Mouse (Mus musculus): ENCODE results near the gene C2cd3. TPM values are rescaled to one million over a fixed set of nuclear protein-coding genes. Genes with fewer than 3 reads are reported as not detected.

C2cd3 gene
- total and polyA plus RNA-seq, 3 experiments: 8.5 to 23.5 TPM; not detected in 1

- no peak for TF ChIP-seq MAX (IDR thresholded peaks at IDR 0.05; ENCODE audit: low read length)
- TF ChIP-seq E2F4 (IDR thresholded peaks at IDR 0.05; ENCODE audit: borderline replicate concordance, low read depth, low read length): no peak
- peak; percentile 1 for TF ChIP-seq SIN3A (IDR thresholded peaks at IDR 0.05; ENCODE audit: low read length)
- TF ChIP-seq MYB (IDR thresholded peaks at IDR 0.05; ENCODE audit: low read depth, low read length): no peak
- no peak for TF ChIP-seq RCOR1 (IDR thresholded peaks at IDR 0.05; ENCODE audit: low read depth, low read length)
- no peak for TF ChIP-seq ZKSCAN1 (IDR thresholded peaks at IDR 0.05; ENCODE audit: low read depth, low read length)
- no peak for TF ChIP-seq UBTF (IDR thresholded peaks at IDR 0.05; ENCODE audit: borderline replicate concordance, insufficient read depth, low read depth, low read length)
Observed at GRCm38 (mm10) chr7:100493117-100493483, 121.1 kb downstream of the C2cd3 start, which contains the start of gene Ucp2 (continued).

- H3K9ac ChIP-seq (ENCODE audit: control insufficient read depth, low read depth, low read length, poor library complexity, severe bottlenecking): peak overlapping the region; percentile 80
- H3K79me2 ChIP-seq (ENCODE audit: control insufficient read depth, insufficient read depth, low read length, poor library complexity): peaks cover 37% of the 10 kb centered on the region
- peak overlapping the region; percentile 90 for H3K27ac ChIP-seq (ENCODE audit: control insufficient read depth, low read depth, low read length)
- DNase-seq (ENCODE audit: low read depth, low spot score): peak; percentile 95
- no peaks in the 10 kb centered on the region for H3K27me3 ChIP-seq (ENCODE audit: control insufficient read depth in 1 of 2, insufficient read depth in 2 of 2, low read length in 2 of 2)
- H3K9me3 ChIP-seq (replicated peaks; ENCODE audit: insufficient read depth, low read length): no peaks in the 10 kb centered on the region
- H3K4me3 ChIP-seq (ENCODE audit: control insufficient read depth in 1 of 2, insufficient read depth in 1 of 2, low read depth in 2 of 2, low read length in 2 of 2): peak overlapping the region; percentile 69 to 83
- peaks cover 3 to 12% of the 10 kb centered on the region in 2 experiments; a peak in 3 of 4 replicates for H3K4me1 ChIP-seq (ENCODE audit: control insufficient read depth in 1 of 2, insufficient read depth in 2 of 2, low read length in 2 of 2)
- peaks cover 0 to 11% of the 10 kb centered on the region in 2 experiments; a peak in 3 of 4 replicates for H3K36me3 ChIP-seq (ENCODE audit: control insufficient read depth in 1 of 2, insufficient read depth in 2 of 2, low read length in 2 of 2)
- no peak for TF ChIP-seq JUND (IDR thresholded peaks at IDR 0.05; ENCODE audit: low read depth, low read length)
- TF ChIP-seq UBTF (IDR thresholded peaks at IDR 0.05; ENCODE audit: borderline replicate concordance, insufficient read depth, low read depth, low read length): no peak
- no peak; the same call in 1 of the 2 replicates for TF ChIP-seq POLR2AphosphoS2 (IDR thresholded peaks at IDR 0.05; ENCODE audit: low read length)
- TF ChIP-seq NELFE (IDR thresholded peaks at IDR 0.05; ENCODE audit: low read depth, low read length): no peak
- TF ChIP-seq USF1 (IDR thresholded peaks at IDR 0.05; ENCODE audit: low read depth, low read length): peak; percentile 38; the same call in 1 of the 2 replicates
- TF ChIP-seq MAZ (IDR thresholded peaks at IDR 0.05; ENCODE audit: low read depth, low read length): no peak
- peak; percentile 89 for TF ChIP-seq MXI1 (IDR thresholded peaks at IDR 0.05; ENCODE audit: low read depth, low read length)
- TF ChIP-seq MYC (IDR thresholded peaks at IDR 0.05; ENCODE audit: low read depth, low read length): peak; percentile 76; the same call in 1 of the 2 replicates
- TF ChIP-seq CHD2 (IDR thresholded peaks at IDR 0.05; ENCODE audit: low read length): no peak; the same call in 1 of the 2 replicates
- TF ChIP-seq ETS1 (IDR thresholded peaks at IDR 0.05; ENCODE audit: low read depth, low read length): peak; percentile 90
- no peak for TF ChIP-seq USF2 (IDR thresholded peaks at IDR 0.05; ENCODE audit: borderline replicate concordance in 1 of 2, insufficient read depth in 1 of 2, low read depth in 1 of 2, low read length in 2 of 2)
- TF ChIP-seq TBP (IDR thresholded peaks at IDR 0.05; ENCODE audit: low read depth, low read length): no peak; the same call in none of the 2 replicates
- no peak for TF ChIP-seq RCOR1 (IDR thresholded peaks at IDR 0.05; ENCODE audit: low read depth, low read length)
- TF ChIP-seq RAD21 (IDR thresholded peaks at IDR 0.05; ENCODE audit: low read depth, low read length): no peak
- TF ChIP-seq BHLHE40 (IDR thresholded peaks at IDR 0.05; ENCODE audit: borderline replicate concordance, low read depth, low read length): no peak
- TF ChIP-seq SIN3A (IDR thresholded peaks at IDR 0.05; ENCODE audit: low read length): no peak; the same call in none of the 2 replicates
- TF ChIP-seq CTCF (IDR thresholded peaks at IDR 0.05 in 2 of 3, conservative IDR thresholded peaks at IDR 0.05 in 1 of 3; ENCODE audit: control insufficient read depth in 1 of 3, insufficient read depth in 1 of 3, low read depth in 2 of 3, low read length in 3 of 3, poor library complexity in 1 of 3, severe bottlenecking in 1 of 3): no peak
- TF ChIP-seq CHD1 (IDR thresholded peaks at IDR 0.05; ENCODE audit: low read depth, low read length): peak; percentile 47; the same call in 1 of the 2 replicates
- TF ChIP-seq NRF1 (IDR thresholded peaks at IDR 0.05; ENCODE audit: insufficient read depth, low read depth, low read length, poor library complexity, severe bottlenecking): no peak
- peak in 1 of 2 experiments; percentile 50; a peak in 1 of 4 replicates for TF ChIP-seq POLR2A (IDR thresholded peaks at IDR 0.05; ENCODE audit: control insufficient read depth in 1 of 2, insufficient read depth in 1 of 2, low read depth in 1 of 2, low read length in 2 of 2, poor library complexity in 1 of 2)
- TF ChIP-seq POLR2AphosphoS5 (IDR thresholded peaks at IDR 0.05; ENCODE audit: borderline replicate concordance, low read depth, low read length): no peak
- TF ChIP-seq TCF12 (IDR thresholded peaks at IDR 0.05; ENCODE audit: low read depth, low read length): peak; percentile 24; the same call in 1 of the 2 replicates
- TF ChIP-seq TAL1 (IDR thresholded peaks at IDR 0.05; ENCODE audit: low read length): no peak
- TF ChIP-seq MAX (IDR thresholded peaks at IDR 0.05; ENCODE audit: low read length): 0 out of 2 replicates have a peak, but pooled peaks have one; percentile 61
- TF ChIP-seq ZKSCAN1 (IDR thresholded peaks at IDR 0.05; ENCODE audit: low read depth, low read length): no peak
- TF ChIP-seq MAFK (IDR thresholded peaks at IDR 0.05; ENCODE audit: borderline replicate concordance, low read depth, low read length): peak; percentile 73; the same call in 1 of the 2 replicates
- peak; percentile 13; the same call in 1 of the 2 replicates for TF ChIP-seq HCFC1 (IDR thresholded peaks at IDR 0.05; ENCODE audit: low read depth, low read length)
- peak; percentile 15; the same call in 1 of the 2 replicates for TF ChIP-seq GATA1 (IDR thresholded peaks at IDR 0.05; ENCODE audit: low read depth, low read length)
- TF ChIP-seq MEF2A (IDR thresholded peaks at IDR 0.05; ENCODE audit: extremely low read depth, insufficient replicate concordance, low read depth, low read length, poor library complexity, severe bottlenecking): no peak
Observed at GRCm38 (mm10) chr7:100493484-100494414, 121.7 kb downstream of the C2cd3 start.
